Mouse (Mus musculus) hindbrain, embryonic 12.5 days (tissue): ENCODE measurements at regions not wholly inside any gene's neighbourhood (a gene's known extent, or its start where the extent isn't known, plus 50 kb on each side); places are given as distances from the start of the nearest gene placed in this dataset.

Experiments
- ATAC-seq: fragments of 200-750 bp; cut with Nextera tagmentation; 2 replicates; pipeline ENCODE4 v1.8.0; 2017; ENCODE audit warnings: moderate TSS enrichment; ENCODE audit not compliant: low FRiP score
- H3K27ac ChIP-seq: fragments of 300-500 bp; sonication (generic); 2 replicates; pipeline ENCODE4 v1.5.1; 2016; ENCODE audit warnings: mild to moderate bottlenecking
- H3K27me3 ChIP-seq: fragments of 300-500 bp; sonication (generic); 2 replicates; pipeline ENCODE4 v1.6.1; 2016; ENCODE audit warnings: mild to moderate bottlenecking
- H3K36me3 ChIP-seq: fragments of 300-500 bp; sonication (generic); 2 replicates; pipeline ENCODE4 v1.6.1; 2016; ENCODE audit warnings: mild to moderate bottlenecking
- H3K4me1 ChIP-seq: fragments of 300-500 bp; sonication (generic); 2 replicates; pipeline ENCODE4 v1.6.1; 2016
- H3K4me2 ChIP-seq: fragments of 300-500 bp; sonication (generic); replicated peaks from 2 replicates; pipeline ENCODE4 v1.6.1; 2016; ENCODE audit warnings: mild to moderate bottlenecking
- H3K4me3 ChIP-seq: fragments of 300-500 bp; sonication (generic); 2 replicates; pipeline ENCODE4 v1.5.1; 2016; ENCODE audit warnings: mild to moderate bottlenecking
- H3K9ac ChIP-seq: fragments of 300-500 bp; sonication (generic); 2 replicates; pipeline ENCODE4 v1.6.1; 2016; ENCODE audit warnings: mild to moderate bottlenecking, moderate library complexity
- H3K9me3 ChIP-seq: fragments of 300-500 bp; sonication (generic); replicated peaks from 2 replicates; pipeline ENCODE4 v1.6.1; 2016; ENCODE audit warnings: mild to moderate bottlenecking
- WGBS: fragments of 180-500 bp; shearing (Covaris S2); methylation state at CpG from one replicate; pipeline ENCODE4 v1.1.7; 2016; 5-methylcytosine and 5-hydroxymethylcytosine counted together

DNA sequence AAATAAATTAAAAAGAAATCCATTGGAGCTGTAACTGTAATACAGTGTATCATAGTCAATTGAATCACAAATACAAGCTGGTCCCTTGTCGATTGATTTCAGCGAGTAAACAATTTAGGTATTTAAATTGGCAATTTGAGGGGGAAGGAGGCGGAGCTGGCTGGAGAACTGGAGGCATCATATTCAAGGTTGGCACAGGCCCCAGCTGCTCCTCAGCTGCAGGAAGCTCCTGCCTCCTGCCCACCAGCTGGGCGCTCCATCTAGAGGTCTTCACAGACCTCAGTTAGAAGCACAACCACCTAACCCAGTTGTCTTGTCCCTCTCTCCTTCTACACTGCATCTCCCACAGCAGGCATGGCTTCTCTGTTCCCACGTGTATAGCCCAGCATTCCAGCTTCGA is 292.6 kb downstream of the Mroh4 start:
- no peaks in the 10 kb centered on the region for H3K36me3 ChIP-seq
- WGBS, result 81% methylated on average over 6 of the region's 6 CpGs

DNA sequence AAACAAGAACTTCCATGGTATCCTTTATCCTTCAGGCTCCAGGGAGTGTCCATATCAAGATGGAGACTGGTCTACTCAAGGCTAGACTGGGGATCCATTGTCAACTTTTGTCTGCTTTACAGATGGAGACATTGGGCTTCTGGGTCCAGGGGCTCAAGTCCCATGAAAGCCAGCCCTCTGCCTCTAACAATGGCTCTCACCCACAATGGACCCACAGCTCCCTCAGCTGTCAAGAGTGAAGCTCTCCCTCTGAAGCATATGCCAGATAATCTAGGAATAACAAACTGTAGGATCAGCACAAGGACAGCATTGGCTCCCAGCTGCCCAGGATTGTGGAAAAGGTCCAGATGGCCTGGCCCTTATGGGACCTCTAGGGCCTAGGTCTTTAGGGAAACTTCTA is 302.3 kb downstream of the Mroh4 start:
- Histone ChIP-seq H3K4me2 (no peak overlapping the region), H3K9me3 (no peaks in the 10 kb centered on the region), H3K4me3 (no peak overlapping the region), H3K36me3 (no peaks in the 10 kb centered on the region), H3K4me1 (0 out of 2 replicates have a peak, but pooled peaks cover 3% of the 10 kb centered on the region), H3K27ac (no peak overlapping the region), H3K9ac (no peak overlapping the region), H3K27me3 (0 out of 2 replicates have a peak, but pooled peaks cover 4% of the 10 kb centered on the region)
- ATAC-seq, result no peak

More for the DNA sequence above, 292.6 kb downstream of the Mroh4 start:
- H3K27ac ChIP-seq, result no peak overlapping the region
- H3K4me2 ChIP-seq, result no peak overlapping the region
- H3K27me3 ChIP-seq, result no peaks in the 10 kb centered on the region
- H3K4me1 ChIP-seq, result peaks cover 6% of the 10 kb centered on the region; the same call in 1 of the 2 replicates
- no peaks in the 10 kb centered on the region for H3K9me3 ChIP-seq
- no peak for ATAC-seq
- H3K9ac ChIP-seq, result no peak overlapping the region
- H3K4me3 ChIP-seq, result no peak overlapping the region

DNA sequence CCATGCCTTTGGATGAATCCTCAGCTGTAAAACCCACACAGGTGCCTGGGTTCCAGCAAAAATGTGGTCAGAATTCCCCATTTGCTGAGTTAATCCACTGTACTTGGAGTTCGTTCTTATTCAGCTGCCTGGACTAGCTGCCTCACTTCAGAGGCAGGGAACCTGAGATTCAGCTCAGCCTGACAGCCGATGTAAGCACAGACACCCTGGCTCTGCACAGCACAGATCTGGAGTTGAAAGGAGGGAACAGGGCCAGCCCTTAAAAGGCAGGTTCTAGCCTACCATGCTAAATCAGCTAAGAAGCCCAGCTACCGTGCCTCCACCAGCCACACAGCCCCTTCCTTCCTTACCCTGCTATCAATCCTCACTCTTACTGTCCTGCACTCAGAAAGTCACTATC is 306.0 kb downstream of the Mroh4 start:
- Histone ChIP-seq H3K4me1 (0 out of 2 replicates have a peak, but pooled peaks cover 3% of the 10 kb centered on the region), H3K27ac (no peak overlapping the region), H3K4me2 (no peak overlapping the region), H3K27me3 (peaks cover 4% of the 10 kb centered on the region; the same call in 1 of the 2 replicates), H3K9ac (no peak overlapping the region), H3K36me3 (no peaks in the 10 kb centered on the region), H3K4me3 (no peak overlapping the region), H3K9me3 (no peaks in the 10 kb centered on the region)
- ATAC-seq, result no peak
- 69% methylated on average over 3 of the region's 3 CpGs for WGBS

DNA sequence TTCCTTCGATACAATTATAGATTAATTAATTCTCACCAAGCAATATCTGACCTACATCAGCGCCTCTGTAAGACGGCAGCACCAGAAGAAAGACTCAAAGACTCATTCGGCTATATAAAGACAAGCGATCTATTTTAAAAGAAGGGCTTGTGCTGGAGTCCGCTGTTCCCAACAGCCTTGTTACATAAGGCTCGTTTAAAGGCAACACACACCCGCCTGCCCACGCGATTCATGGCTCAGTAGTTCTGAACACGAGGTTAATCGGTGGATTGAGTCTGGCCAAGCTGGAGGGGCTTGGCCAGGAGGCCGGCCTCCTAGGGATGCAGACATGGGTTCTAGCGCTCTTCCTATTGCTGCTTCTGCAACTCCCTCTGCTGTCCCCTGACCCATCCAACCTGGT is 306.9 kb downstream of the Mroh4 start:
- Histone ChIP-seq H3K27ac (no peak overlapping the region), H3K4me3 (no peak overlapping the region), H3K4me2 (no peak overlapping the region), H3K4me1 (0 out of 2 replicates have a peak, but pooled peaks cover 3% of the 10 kb centered on the region), H3K27me3 (peaks cover 4% of the 10 kb centered on the region; the same call in 1 of the 2 replicates), H3K36me3 (no peaks in the 10 kb centered on the region), H3K9ac (no peak overlapping the region), H3K9me3 (no peaks in the 10 kb centered on the region)
- WGBS, result 59% methylated on average over 14 of the region's 14 CpGs
- ATAC-seq, result no peak

DNA sequence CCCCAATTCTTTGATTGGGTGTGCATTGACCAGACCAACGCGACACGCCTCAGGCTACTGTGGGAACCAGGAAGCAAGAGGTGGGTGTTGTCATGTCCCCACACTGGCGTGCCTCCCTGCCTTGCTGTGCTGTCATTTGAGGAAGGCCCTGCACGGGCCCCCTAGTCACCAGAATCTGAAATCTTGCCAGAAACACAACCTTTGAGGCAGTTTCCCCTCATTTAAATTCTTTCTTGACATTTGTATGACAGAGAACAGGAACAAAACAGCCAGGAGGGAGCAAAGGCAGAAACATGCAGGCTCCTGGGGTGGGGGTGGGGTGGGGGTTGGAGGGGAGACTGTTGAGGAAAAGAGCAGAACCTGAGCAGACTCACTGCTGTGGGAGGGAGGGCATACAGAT is 309.5 kb downstream of the Mroh4 start:
- Histone ChIP-seq H3K4me1 (peaks cover 11% of the 10 kb centered on the region), H3K27ac (no peak overlapping the region), H3K9me3 (no peaks in the 10 kb centered on the region), H3K4me3 (no peak overlapping the region), H3K27me3 (peaks cover 4% of the 10 kb centered on the region; the same call in 1 of the 2 replicates), H3K9ac (no peak overlapping the region), H3K36me3 (no peaks in the 10 kb centered on the region), H3K4me2 (no peak overlapping the region)
- 71% methylated on average over 5 of the region's 5 CpGs for WGBS
- ATAC-seq, result no peak

DNA sequence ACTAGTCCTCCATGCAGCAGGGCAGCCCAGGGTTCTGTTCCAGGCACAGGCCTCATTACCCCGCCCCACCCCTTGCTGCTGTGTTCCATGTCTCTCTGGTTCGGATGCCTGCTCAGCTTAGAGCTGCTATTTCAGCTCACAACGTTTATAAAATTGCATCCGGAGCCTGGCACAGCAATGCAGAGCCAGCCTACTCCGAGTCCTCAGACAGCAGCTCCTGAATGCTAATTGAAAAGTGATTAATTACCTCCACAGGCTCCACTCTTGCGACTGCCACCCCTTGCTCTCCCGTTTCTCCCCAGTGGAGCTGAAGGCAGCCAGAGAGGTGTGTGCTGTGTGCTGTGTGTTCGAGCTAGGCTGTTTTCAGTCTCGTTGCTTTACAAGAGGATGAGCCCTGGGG is 310.6 kb downstream of the Mroh4 start:
- WGBS, result 42% methylated on average over 9 of the region's 9 CpGs
- H3K4me2 ChIP-seq, result no peak overlapping the region
- ATAC-seq, result 0 out of 2 replicates have a peak, but pooled peaks have one; percentile 21
- no peak overlapping the region for H3K9ac ChIP-seq
- H3K4me3 ChIP-seq, result no peak overlapping the region
- H3K9me3 ChIP-seq, result no peaks in the 10 kb centered on the region
- no peak overlapping the region for H3K27ac ChIP-seq
- H3K4me1 ChIP-seq, result peaks cover 16% of the 10 kb centered on the region
- H3K27me3 ChIP-seq, result peaks cover 4% of the 10 kb centered on the region; the same call in 1 of the 2 replicates
- no peaks in the 10 kb centered on the region for H3K36me3 ChIP-seq

DNA sequence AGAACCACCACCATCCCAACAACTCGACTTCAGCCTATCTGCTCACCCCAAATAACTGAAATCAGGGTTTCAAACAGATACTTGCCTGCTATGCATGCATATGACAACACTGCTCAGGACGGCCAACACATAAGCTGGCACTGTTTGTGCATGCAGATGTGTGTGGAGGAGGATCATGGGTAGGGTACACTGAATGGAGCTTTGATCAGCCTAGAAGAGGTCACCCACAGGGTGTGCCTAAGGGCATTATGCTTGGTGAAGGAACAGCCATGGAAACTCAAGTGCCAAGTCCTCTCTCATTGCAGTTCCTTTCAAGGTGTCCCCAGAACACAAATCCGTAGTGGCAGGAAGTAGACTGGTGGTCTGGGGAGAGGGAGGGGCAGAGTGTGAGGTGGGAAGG is 316.7 kb downstream of the Mroh4 start:
- H3K9me3 ChIP-seq, result no peaks in the 10 kb centered on the region
- WGBS, result 74% methylated on average over 3 of the region's 3 CpGs

DNA sequence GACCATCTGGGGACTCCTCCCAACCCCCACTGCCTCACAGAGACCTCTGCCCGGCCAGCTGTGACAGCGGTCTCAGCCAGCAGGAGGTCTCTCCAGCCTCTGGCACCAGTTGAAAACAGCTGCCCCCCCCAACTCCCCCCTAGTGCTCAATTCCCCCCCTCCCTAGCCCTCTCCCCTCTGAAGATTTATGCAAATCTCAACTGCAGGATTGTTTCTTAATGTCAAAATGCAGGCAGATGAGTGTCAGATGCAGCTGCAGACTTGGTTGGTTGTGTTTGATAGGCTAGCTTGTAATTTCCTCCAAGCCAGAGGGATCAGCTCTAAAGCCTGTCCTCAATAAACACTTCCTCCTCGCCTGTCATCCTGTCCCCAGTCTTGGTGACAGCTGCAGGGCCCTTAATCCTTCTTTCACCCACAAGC is 317.7 kb downstream of the Mroh4 start:
- no peak for ATAC-seq

More for the DNA sequence above, 316.7 kb downstream of the Mroh4 start:
- peaks cover 25% of the 10 kb centered on the region for H3K4me1 ChIP-seq
- no peaks in the 10 kb centered on the region for H3K27me3 ChIP-seq
- no peak overlapping the region for H3K9ac ChIP-seq
- H3K27ac ChIP-seq, result no peak overlapping the region
- no peak overlapping the region for H3K4me2 ChIP-seq
- no peak overlapping the region for H3K4me3 ChIP-seq
- H3K36me3 ChIP-seq, result no peaks in the 10 kb centered on the region
- ATAC-seq, result no peak

DNA sequence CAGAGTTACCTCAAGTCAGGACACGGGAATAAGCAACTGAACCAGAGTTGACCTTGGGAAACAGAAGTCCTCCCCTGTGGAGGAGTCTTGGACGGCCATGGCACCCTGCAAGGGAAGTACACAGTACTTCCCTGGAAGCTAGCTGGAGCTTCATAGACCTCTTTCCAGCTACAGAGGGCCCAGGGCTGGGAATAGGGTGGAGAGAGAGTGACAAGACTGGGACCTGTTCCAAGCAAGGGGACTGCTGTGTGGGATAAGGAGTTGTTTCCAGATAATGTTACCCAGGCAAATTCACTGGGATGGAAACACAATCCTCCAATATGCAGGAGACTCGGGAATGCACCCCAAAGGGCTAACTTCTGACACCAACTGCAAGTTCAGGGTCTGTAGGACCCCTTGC is 325.1 kb downstream of the Mroh4 start:
- no peak overlapping the region for H3K9ac ChIP-seq
- H3K9me3 ChIP-seq, result no peaks in the 10 kb centered on the region
- H3K36me3 ChIP-seq, result no peaks in the 10 kb centered on the region
- no peak overlapping the region for H3K4me3 ChIP-seq
- no peak overlapping the region for H3K27ac ChIP-seq
- ATAC-seq, result no peak
- H3K4me2 ChIP-seq, result no peak overlapping the region
- no peaks in the 10 kb centered on the region for H3K27me3 ChIP-seq
- H3K4me1 ChIP-seq, result no peaks in the 10 kb centered on the region
- WGBS, result 56% methylated on average over 3 of the region's 3 CpGs

More for the DNA sequence above, 317.7 kb downstream of the Mroh4 start:
- Histone ChIP-seq H3K36me3 (no peaks in the 10 kb centered on the region), H3K27me3 (no peaks in the 10 kb centered on the region), H3K4me3 (no peak overlapping the region), H3K9ac (no peak overlapping the region), H3K4me1 (peaks cover 25% of the 10 kb centered on the region), H3K9me3 (no peaks in the 10 kb centered on the region), H3K27ac (no peak overlapping the region), H3K4me2 (no peak overlapping the region)
- 23% methylated on average over 3 of the region's 3 CpGs for WGBS

DNA sequence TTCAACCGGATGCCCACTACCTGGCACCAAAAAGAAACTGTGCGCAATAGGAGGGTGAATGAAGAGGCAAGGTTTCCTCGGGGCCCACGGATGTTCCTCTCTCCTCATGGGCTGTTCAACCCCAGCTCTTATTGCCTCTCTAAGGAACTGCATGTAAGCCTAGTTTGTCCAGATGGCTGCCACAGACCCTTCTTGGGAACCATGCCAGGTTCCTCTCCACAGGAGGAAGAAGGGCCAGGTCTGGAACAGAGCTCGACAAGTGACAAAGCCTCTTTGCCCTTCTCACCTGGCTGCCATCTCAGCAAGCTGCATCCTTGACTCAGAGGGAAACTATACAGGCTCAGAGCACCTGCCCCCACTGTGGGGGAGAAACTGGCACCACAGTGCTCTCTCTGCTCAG is 329.6 kb downstream of the Mroh4 start:
- Histone ChIP-seq H3K27me3 (no peaks in the 10 kb centered on the region), H3K27ac (no peak overlapping the region), H3K36me3 (no peaks in the 10 kb centered on the region), H3K9me3 (no peaks in the 10 kb centered on the region), H3K4me1 (no peaks in the 10 kb centered on the region), H3K4me3 (no peak overlapping the region), H3K4me2 (no peak overlapping the region), H3K9ac (no peak overlapping the region)
- no peak for ATAC-seq
- WGBS, result 87% methylated on average over 5 of the region's 5 CpGs

DNA sequence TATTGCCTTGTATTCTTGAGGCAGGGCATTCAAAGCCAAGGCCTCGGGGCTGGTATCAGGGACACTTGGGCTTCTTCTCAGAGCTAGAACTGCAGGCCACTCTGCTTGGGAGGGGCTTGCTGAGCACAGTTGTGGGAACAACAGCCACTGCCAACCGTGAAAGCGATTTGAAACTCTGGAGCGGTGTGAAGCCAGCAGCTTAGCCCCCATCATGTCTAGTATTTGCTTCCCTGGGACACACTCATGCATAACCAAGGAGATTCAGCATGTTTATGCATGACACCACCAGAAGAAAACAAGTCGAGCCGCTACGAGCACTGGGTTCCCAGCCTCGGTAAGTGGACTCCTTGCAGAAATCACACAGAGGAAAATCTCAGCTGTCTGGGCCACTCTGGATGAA is 339.9 kb downstream of the Mroh4 start:
- no peaks in the 10 kb centered on the region for H3K9me3 ChIP-seq
- no peak overlapping the region for H3K4me2 ChIP-seq
- H3K9ac ChIP-seq, result no peak overlapping the region
- H3K27ac ChIP-seq, result peak overlapping the region; percentile 35
- peaks cover 19% of the 10 kb centered on the region for H3K4me1 ChIP-seq
- ATAC-seq, result peak; percentile 72
- no peaks in the 10 kb centered on the region for H3K36me3 ChIP-seq
- 41% methylated on average over 8 of the region's 8 CpGs for WGBS
- H3K27me3 ChIP-seq, result no peaks in the 10 kb centered on the region
- no peak overlapping the region for H3K4me3 ChIP-seq

DNA sequence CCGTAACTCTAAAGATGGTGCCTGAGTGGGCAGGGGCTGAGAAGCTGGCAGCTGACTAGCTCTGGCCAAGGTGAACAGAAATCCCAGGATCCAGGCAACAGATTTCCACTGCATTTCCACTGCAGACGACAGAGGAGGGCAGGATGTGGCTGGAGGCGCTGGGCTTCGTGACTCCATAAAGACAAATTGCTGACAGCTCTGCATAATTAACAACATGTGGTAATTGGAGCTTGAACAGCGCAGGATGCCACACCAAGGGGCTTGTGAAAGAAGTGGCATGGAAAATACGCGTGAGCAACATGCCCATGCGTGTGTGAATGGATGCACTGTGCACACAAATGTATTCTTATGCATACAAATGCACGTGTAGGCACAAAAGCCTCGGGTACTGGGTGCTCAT is 341.5 kb downstream of the Mroh4 start:
- no peak overlapping the region for H3K27ac ChIP-seq
- H3K4me2 ChIP-seq, result no peak overlapping the region
- WGBS, result 55% methylated on average over 10 of the region's 10 CpGs
- ATAC-seq, result peak; percentile 23; the same call in 1 of the 2 replicates
- H3K9ac ChIP-seq, result no peak overlapping the region
- no peaks in the 10 kb centered on the region for H3K36me3 ChIP-seq
- H3K4me1 ChIP-seq, result peaks cover 19% of the 10 kb centered on the region
- no peak overlapping the region for H3K4me3 ChIP-seq
- H3K27me3 ChIP-seq, result no peaks in the 10 kb centered on the region
- H3K9me3 ChIP-seq, result no peaks in the 10 kb centered on the region

DNA sequence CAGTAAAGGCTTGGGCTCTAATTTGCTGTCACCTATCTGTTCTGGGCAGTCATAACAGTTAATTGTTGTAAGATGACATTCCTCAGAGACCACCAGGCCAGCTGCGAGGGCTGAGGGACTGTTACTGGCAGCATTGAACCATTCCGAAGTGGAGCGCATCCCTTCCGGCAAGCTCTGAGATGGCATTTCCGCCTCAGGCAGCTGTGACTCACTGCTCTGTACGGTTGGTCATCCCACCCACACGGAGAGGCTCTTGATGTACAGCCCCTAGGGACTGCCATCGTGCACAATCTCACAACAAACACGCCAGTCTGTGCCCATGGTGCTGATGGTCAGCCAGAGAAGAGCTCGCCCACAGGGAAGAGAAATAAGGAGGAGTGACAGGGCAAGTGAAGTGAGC is 342.0 kb downstream of the Mroh4 start:
- Histone ChIP-seq H3K4me2 (no peak overlapping the region), H3K27ac (no peak overlapping the region), H3K9ac (no peak overlapping the region), H3K36me3 (no peaks in the 10 kb centered on the region), H3K27me3 (no peaks in the 10 kb centered on the region), H3K4me3 (no peak overlapping the region), H3K9me3 (no peaks in the 10 kb centered on the region), H3K4me1 (peaks cover 19% of the 10 kb centered on the region)
- ATAC-seq, result no peak
- WGBS, result 72% methylated on average over 10 of the region's 10 CpGs
